Mouse (Mus musculus): Measurements from ENCODE around the gene Suz12. TPM values are rescaled to one million over a fixed set of nuclear protein-coding genes. Genes with fewer than 3 reads are reported as not detected.

Gene Suz12
- polyA plus RNA-seq, 1 experiment from 2014 or later, result 33.9 TPM

DNA sequence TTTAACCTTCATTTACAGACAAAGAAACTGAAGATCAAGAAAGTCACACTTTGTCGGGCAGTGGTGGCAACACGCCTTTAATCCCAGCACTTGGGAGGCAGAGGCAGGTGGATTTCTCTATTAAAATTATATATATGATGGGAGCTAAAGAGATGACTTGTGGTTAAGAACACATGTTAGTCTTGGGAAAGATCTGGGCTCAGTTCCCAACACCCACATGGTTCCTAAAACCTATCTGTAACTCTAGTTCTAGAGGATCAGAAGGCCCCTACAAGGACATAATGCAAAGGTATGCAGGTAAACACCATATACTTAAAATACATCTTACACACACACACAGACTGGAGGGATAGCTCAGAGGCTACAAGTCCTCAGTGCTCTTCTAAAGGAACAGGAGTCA is 78.1 kb downstream of the Suz12 start:
- Histone ChIP-seq H3K36me3 (ENCODE audit: control insufficient read depth, insufficient read depth, low read length) (no peaks in the 10 kb centered on the region; the same call in 1 of the 2 replicates), H3K4me2 (replicated peaks; ENCODE audit: low read depth, low read length) (no peak overlapping the region), H3K27ac (ENCODE audit: low read length) (no peak overlapping the region), H3K9ac (replicated peaks; ENCODE audit: low read depth, low read length) (no peak overlapping the region), H3K4me3 (ENCODE audit: low read depth, low read length) (no peak overlapping the region), H3K27me3 (ENCODE audit: control insufficient read depth, insufficient read depth, low read length) (no peaks in the 10 kb centered on the region), H3K4me1 (ENCODE audit: control insufficient read depth, insufficient read depth, low read length) (no peaks in the 10 kb centered on the region), H3K9me3 (ENCODE audit: control insufficient read depth, low read depth, low read length) (no peaks in the 10 kb centered on the region)
- ATAC-seq (ENCODE audit: insufficient number of reproducible peaks, insufficient read depth, low FRiP score, low read depth), result no peak
- WGBS, result 95% methylated on average over 2 of the region's 2 CpGs

DNA sequence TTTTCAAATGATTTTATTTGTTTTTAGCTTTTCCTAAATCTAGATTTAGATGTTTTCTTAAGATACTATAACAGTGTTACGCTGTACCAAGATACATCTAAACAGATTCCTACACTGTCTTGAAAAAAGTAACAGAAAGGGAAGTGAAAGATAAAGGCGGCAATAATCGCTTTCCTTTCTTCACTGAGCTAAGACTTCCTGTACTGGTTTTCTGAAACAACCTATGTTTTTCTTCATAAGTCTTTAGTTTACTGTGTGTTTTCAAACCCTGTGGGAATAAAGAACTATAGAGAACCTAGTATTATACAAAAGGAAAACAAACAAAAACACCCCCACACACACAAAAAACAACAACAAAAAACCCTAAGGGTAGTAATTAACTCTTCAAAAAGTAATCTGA is 79.5 kb downstream of the Suz12 start:
- 80% methylated on average over 3 of the region's 3 CpGs for WGBS
- ATAC-seq (ENCODE audit: insufficient number of reproducible peaks, insufficient read depth, low FRiP score, low read depth), result no peak
- no peak overlapping the region for H3K4me3 ChIP-seq (ENCODE audit: low read depth, low read length)

DNA sequence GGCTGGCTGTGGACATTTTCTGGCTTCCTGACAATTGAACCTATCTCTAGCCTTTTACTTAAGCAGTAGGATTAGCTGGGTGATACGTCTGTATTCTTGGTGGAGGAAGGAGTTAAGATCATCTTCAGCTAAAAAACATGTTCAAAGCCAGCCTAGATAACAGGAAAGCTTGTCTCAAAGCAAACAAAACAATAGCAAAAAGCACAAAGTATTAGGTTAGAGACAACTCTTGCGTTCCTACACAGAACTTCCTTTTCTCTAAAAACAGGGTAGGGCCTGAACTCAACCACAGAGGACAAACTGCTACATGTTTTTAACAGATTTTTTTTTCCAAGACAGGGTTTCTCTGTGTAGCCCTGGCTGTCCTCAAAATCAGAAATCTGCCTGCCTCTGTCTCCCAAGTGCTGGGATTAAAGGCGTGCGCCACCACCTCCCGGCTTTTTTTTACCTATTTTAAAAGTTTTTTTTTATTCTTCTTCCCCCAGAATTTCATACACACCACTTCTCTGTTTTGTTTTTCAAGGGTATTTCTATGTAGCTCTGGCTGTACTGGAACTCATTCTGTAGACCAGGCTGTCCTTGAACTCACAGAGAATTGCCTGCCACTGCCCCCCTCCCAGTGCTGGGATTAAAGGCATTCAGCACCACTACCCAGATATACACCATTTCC is 82.8 kb downstream of the Suz12 start:
- no peak overlapping the region for H3K4me2 ChIP-seq (replicated peaks; ENCODE audit: low read depth, low read length)
- no peaks in the 10 kb centered on the region; the same call in 1 of the 2 replicates for H3K36me3 ChIP-seq (ENCODE audit: control insufficient read depth, insufficient read depth, low read length)
- H3K4me1 ChIP-seq (ENCODE audit: control insufficient read depth, insufficient read depth, low read length), result peaks cover 9% of the 10 kb centered on the region; the same call in 1 of the 2 replicates
- no peak overlapping the region for H3K4me3 ChIP-seq (ENCODE audit: low read depth, low read length)
- no peak overlapping the region for H3K9ac ChIP-seq (replicated peaks; ENCODE audit: low read depth, low read length)
- 91% methylated on average over 5 of the region's 5 CpGs for WGBS
- ATAC-seq (ENCODE audit: insufficient number of reproducible peaks, insufficient read depth, low FRiP score, low read depth), result no peak
- H3K9me3 ChIP-seq (ENCODE audit: control insufficient read depth, low read depth, low read length), result no peaks in the 10 kb centered on the region
- H3K27me3 ChIP-seq (ENCODE audit: control insufficient read depth, insufficient read depth, low read length), result no peaks in the 10 kb centered on the region
- no peak overlapping the region for H3K27ac ChIP-seq (ENCODE audit: low read length)

More for the DNA sequence above, 79.5 kb downstream of the Suz12 start:
- H3K9ac ChIP-seq (replicated peaks; ENCODE audit: low read depth, low read length), result no peak overlapping the region
- H3K4me1 ChIP-seq (ENCODE audit: control insufficient read depth, insufficient read depth, low read length), result no peaks in the 10 kb centered on the region
- H3K9me3 ChIP-seq (ENCODE audit: control insufficient read depth, low read depth, low read length), result no peaks in the 10 kb centered on the region
- H3K4me2 ChIP-seq (replicated peaks; ENCODE audit: low read depth, low read length), result no peak overlapping the region
- no peaks in the 10 kb centered on the region for H3K27me3 ChIP-seq (ENCODE audit: control insufficient read depth, insufficient read depth, low read length)
- no peak overlapping the region for H3K27ac ChIP-seq (ENCODE audit: low read length)
- no peaks in the 10 kb centered on the region; the same call in 1 of the 2 replicates for H3K36me3 ChIP-seq (ENCODE audit: control insufficient read depth, insufficient read depth, low read length)

DNA sequence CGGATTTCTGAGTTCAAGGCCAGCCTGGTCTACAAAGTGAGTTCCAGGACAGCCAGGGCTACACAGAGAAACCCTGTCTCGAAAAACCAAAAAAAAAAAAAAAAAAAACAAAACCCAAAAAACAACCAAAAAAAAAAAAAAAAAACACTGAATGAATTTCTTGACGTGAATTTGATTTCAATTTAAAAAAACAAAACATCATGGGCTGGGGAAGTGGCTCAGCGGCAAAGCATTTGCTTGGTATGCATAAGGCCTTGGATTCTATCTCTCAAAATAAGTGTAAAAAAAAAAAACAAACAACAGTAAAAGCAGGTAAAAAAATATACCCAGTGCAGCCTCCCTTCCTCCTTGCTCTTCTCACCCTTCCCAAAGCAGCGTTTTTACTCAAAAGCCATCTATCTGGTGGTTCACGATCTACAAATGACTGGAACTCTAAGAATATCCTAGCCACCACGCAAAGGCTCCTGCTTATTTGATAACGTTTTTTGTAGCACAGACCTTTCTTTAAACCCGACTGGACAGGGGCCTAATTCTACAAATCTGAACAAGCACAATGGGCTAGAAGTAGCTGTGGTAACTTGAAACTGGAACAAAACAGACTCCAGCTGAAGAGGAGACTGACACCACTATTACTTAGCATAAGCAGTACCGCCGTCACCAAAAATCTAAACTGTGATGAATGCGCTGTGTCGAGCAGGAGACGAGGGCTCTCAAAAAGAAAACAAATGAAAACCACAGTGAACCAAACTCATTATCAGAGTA is 85.1 kb downstream of the Suz12 start:
- no peak overlapping the region for H3K4me3 ChIP-seq (ENCODE audit: low read depth, low read length)
- H3K9me3 ChIP-seq (ENCODE audit: control insufficient read depth, low read depth, low read length), result no peaks in the 10 kb centered on the region
- H3K27me3 ChIP-seq (ENCODE audit: control insufficient read depth, insufficient read depth, low read length), result no peaks in the 10 kb centered on the region
- H3K9ac ChIP-seq (replicated peaks; ENCODE audit: low read depth, low read length), result no peak overlapping the region
- H3K4me2 ChIP-seq (replicated peaks; ENCODE audit: low read depth, low read length), result no peak overlapping the region
- no peaks in the 10 kb centered on the region; the same call in 1 of the 2 replicates for H3K36me3 ChIP-seq (ENCODE audit: control insufficient read depth, insufficient read depth, low read length)
- 77% methylated on average over 13 of the region's 14 CpGs for WGBS
- no peak for ATAC-seq (ENCODE audit: insufficient number of reproducible peaks, insufficient read depth, low FRiP score, low read depth)
- no peak overlapping the region for H3K27ac ChIP-seq (ENCODE audit: low read length)
- H3K4me1 ChIP-seq (ENCODE audit: control insufficient read depth, insufficient read depth, low read length), result peaks cover 12% of the 10 kb centered on the region; the same call in 1 of the 2 replicates

DNA sequence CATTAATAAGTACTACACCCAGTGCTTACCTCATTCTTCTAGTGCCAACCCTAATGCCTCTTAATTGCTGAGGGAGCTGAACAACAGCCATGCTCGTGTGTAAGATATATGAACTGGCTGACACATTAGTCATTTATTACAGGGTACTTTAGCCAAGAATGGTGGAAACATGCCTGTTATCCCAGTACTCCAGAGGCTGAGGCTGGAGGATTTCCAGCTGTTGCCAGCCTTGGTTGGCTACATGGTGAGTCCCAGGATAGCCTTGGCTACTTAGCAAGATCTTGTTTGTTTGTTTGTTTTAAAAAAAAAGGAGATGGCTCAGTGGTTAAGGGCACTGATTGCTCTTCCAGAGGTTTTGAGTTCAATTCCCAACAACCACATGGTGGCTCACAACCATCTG is 85.9 kb downstream of the Suz12 start:
- no peak for ATAC-seq (ENCODE audit: insufficient number of reproducible peaks, insufficient read depth, low FRiP score, low read depth)
- Histone ChIP-seq H3K4me2 (replicated peaks; ENCODE audit: low read depth, low read length) (no peak overlapping the region), H3K36me3 (ENCODE audit: control insufficient read depth, insufficient read depth, low read length) (no peaks in the 10 kb centered on the region; the same call in 1 of the 2 replicates), H3K27ac (ENCODE audit: low read length) (no peak overlapping the region), H3K4me3 (ENCODE audit: low read depth, low read length) (no peak overlapping the region), H3K4me1 (ENCODE audit: control insufficient read depth, insufficient read depth, low read length) (peaks cover 12% of the 10 kb centered on the region; the same call in 1 of the 2 replicates), H3K9ac (replicated peaks; ENCODE audit: low read depth, low read length) (no peak overlapping the region), H3K9me3 (ENCODE audit: control insufficient read depth, low read depth, low read length) (no peaks in the 10 kb centered on the region), H3K27me3 (ENCODE audit: control insufficient read depth, insufficient read depth, low read length) (no peaks in the 10 kb centered on the region)
- WGBS, result 36% methylated on average over 1 of the region's 1 CpGs

DNA sequence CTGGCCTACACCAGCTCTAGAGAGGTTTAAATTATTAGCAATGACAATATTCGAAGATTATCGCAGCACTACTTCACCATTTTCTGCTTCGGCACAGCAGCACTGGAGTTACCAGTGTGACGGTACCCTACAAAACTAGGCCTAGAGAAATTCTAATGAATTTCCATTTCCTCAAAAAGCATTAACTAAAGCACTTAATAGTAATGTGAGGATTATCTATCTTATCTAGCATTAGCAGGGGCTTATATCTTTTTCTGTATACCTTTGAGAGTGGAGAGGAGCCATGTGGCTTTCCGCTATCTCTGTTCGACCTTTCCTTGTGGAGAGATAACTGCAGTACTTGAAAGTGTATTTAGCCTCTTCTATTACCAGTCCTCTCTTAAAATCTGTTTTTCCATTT is 86.8 kb downstream of the Suz12 start:
- Histone ChIP-seq H3K4me2 (replicated peaks; ENCODE audit: low read depth, low read length) (peak overlapping the region; percentile 67), H3K36me3 (ENCODE audit: control insufficient read depth, insufficient read depth, low read length) (no peaks in the 10 kb centered on the region; the same call in 1 of the 2 replicates), H3K27me3 (ENCODE audit: control insufficient read depth, insufficient read depth, low read length) (no peaks in the 10 kb centered on the region), H3K4me3 (ENCODE audit: low read depth, low read length) (peak overlapping the region; percentile 63), H3K27ac (ENCODE audit: low read length) (no peak overlapping the region), H3K9me3 (ENCODE audit: control insufficient read depth, low read depth, low read length) (no peaks in the 10 kb centered on the region), H3K9ac (replicated peaks; ENCODE audit: low read depth, low read length) (peak overlapping the region; percentile 79; the same call in 1 of the 2 replicates), H3K4me1 (ENCODE audit: control insufficient read depth, insufficient read depth, low read length) (peaks cover 12% of the 10 kb centered on the region; the same call in 1 of the 2 replicates)
- no peak for ATAC-seq (ENCODE audit: insufficient number of reproducible peaks, insufficient read depth, low FRiP score, low read depth)
- 61% methylated on average over 6 of the region's 6 CpGs for WGBS

DNA sequence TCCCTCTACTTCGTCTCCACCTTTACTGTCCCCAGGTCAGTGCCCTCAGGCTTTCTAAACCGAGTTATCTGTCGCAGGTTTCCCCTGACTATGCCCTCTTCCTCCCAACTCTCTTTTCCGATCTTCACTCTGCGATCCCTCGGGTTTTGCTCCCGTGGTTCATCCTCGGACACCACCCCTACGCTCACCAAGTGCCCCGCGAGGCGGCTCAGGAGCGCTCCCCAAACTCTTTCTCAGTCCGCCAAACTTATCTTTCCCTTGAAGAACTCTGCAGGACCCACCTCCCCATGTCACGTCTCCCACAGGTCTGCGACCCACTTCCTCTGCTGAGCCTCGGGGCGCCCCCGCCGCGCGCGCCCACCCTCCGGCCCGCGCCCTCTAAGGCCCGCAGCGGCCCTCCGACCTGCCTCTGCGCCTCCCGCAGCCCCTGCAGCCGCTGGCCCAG is 87.5 kb downstream of the Suz12 start:
- H3K27ac ChIP-seq (ENCODE audit: low read length), result peak overlapping the region; percentile 92
- H3K9ac ChIP-seq (replicated peaks; ENCODE audit: low read depth, low read length), result peak overlapping the region; percentile 79
- H3K36me3 ChIP-seq (ENCODE audit: control insufficient read depth, insufficient read depth, low read length), result no peaks in the 10 kb centered on the region; the same call in 1 of the 2 replicates
- peaks cover 12% of the 10 kb centered on the region; the same call in 1 of the 2 replicates for H3K4me1 ChIP-seq (ENCODE audit: control insufficient read depth, insufficient read depth, low read length)
- H3K9me3 ChIP-seq (ENCODE audit: control insufficient read depth, low read depth, low read length), result no peaks in the 10 kb centered on the region
- peak overlapping the region; percentile 67 for H3K4me2 ChIP-seq (replicated peaks; ENCODE audit: low read depth, low read length)
- under 1% methylated on average over 32 of the region's 32 CpGs for WGBS
- no peak; the same call in 1 of the 2 replicates for ATAC-seq (ENCODE audit: insufficient number of reproducible peaks, insufficient read depth, low FRiP score, low read depth)
- H3K27me3 ChIP-seq (ENCODE audit: control insufficient read depth, insufficient read depth, low read length), result no peaks in the 10 kb centered on the region
- H3K4me3 ChIP-seq (ENCODE audit: low read depth, low read length), result peak overlapping the region; percentile 63

DNA sequence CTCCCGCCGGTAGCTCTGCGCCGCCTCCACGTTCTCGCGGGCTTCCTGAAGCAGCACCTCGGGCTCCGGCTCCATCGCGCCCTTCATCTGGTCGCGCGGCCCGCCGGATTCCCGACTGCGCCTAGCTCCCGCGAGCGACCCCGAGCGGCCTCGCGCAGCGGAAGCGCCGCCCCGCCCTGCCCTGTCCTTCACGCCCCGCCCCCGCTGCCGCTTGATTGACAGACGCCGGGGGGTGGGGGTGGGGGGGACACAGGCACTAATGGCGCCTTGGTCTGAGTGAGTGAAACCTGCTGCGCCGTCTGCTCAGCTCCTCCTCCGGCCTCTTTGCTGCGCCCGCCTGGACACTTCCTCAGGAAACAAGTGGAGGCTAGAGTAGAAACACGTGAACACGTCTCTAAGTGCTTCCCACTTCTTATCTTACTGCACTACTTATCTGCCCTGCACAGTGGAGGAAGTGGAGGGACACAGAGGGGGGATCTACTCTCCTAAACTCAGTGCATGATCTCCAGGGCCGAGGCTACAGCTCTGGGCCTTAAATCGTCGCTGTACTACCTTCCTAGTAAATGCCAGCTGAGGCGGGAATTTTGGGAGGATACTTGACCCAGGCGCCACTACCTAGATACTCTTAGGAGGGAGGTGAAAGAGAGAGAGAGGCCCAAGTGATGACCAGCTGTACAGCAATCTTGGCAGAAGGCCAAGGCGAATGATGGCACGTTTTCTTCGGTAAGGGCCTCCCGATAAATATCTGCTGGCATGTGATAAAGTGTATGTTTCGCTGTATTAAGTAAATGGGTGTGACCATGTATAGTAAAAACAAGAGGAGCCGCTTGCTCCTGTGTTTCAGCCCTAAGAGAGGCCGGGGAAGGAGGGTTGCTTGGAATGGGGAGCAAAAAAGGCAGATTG is 88.2 kb downstream of the Suz12 start, which contains the start of gene Crlf3:
Gene Crlf3 (minus strand): TSS at position 166 of the 903 bp plus-strand sequence.
- Histone ChIP-seq H3K4me1 (ENCODE audit: control insufficient read depth, insufficient read depth, low read length) (peaks cover 12% of the 10 kb centered on the region; the same call in 1 of the 2 replicates), H3K4me2 (replicated peaks; ENCODE audit: low read depth, low read length) (peak within 1 kb of the TSS; percentile 67), H3K4me3 (ENCODE audit: low read depth, low read length) (peak within 1 kb of the TSS; percentile 63), H3K9me3 (ENCODE audit: control insufficient read depth, low read depth, low read length) (no peaks in the 10 kb centered on the region), H3K27ac (ENCODE audit: low read length) (peak within 1 kb of the TSS; percentile 92), H3K27me3 (ENCODE audit: control insufficient read depth, insufficient read depth, low read length) (no peaks in the 10 kb centered on the region), H3K36me3 (ENCODE audit: control insufficient read depth, insufficient read depth, low read length) (no peaks in the 10 kb centered on the region; the same call in 1 of the 2 replicates), H3K9ac (replicated peaks; ENCODE audit: low read depth, low read length) (peak within 1 kb of the TSS; percentile 79)
- whole genome bisulfite sequencing, result 2% methylated on average over 54 of the region's 55 CpGs
- ATAC-seq (ENCODE audit: insufficient number of reproducible peaks, insufficient read depth, low FRiP score, low read depth), result peak; percentile 91
